Mouse (Mus musculus): ENCODE results near the gene Ptbp1.

- TF ChIP-seq POLR2A (IDR thresholded peaks at IDR 0.05; ENCODE audit: low read depth, low read length) (no peak), CTCF (IDR thresholded peaks at IDR 0.05; ENCODE audit: extremely low read depth, insufficient read length, insufficient replicate concordance, low read depth, low read length) (no peak)
Observed at GRCm38 (mm10) chr10:79819606-79820005, 34.6 kb upstream of the Ptbp1 start.
